Mouse (Mus musculus) liver (tissue): ENCODE results near the gene Sh2d4b.

Experiments
- DNase-seq: peaks from one replicate; pipeline ENCODE4 v3.0.0-alpha.2; 2020; ENCODE audit warnings: mixed read lengths

The Sh2d4b gene

GRCm38 (mm10) chr14:40818051-40818450 is 75.0 kb downstream of the Sh2d4b start:
- DNase-seq: peak; percentile 7

DNA sequence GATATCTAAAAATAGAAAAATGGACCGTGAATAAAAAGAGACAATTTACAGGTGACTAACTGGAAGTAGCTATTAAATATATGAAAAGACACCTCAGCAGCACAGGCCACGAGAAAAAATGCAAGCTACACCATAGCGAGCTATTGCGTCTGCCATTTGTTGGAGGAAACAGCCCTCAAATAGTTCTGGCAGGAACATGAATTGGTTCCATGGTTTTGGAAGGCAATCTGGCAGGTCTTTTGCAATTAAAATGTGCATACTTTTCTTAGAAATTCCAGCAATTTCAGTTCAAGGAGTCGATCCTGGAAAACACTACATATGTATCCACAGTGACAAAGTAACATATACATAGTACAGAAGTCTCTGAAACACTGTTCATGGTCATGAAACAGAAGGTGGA is 76.4 kb downstream of the Sh2d4b start:
- DNase-seq: no peak

GRCm38 (mm10) chr14:40791606-40792005 is 101.5 kb downstream of the Sh2d4b start:
- peak; percentile 15 for DNase-seq

DNA sequence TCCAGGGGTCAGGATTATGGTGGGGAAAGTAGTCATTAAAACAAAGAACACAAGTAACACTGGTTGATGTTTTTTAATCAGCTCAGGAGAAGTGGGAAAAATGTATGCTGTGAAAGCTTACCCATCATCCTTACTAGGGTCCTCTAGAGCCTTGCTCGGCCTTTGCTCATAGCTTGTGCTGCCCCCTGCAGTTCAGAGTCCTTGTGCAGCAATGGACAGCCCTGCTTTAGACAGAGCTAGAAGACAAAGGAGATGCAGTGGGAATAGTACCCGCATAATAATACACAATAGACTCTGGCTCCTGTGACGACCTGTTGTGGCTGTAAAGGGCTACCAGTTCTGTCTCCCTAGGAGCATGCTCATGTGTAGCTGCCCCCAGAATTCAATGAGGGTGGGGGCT is 104.0 kb downstream of the Sh2d4b start:
- peak; percentile 43 for DNase-seq

- DNase-seq: no peak
Observed at GRCm38 (mm10) chr14:40769097-40770090, 123.7 kb downstream of the Sh2d4b start.
